Mouse (Mus musculus): ENCODE results near the gene Jade1.

DNA sequence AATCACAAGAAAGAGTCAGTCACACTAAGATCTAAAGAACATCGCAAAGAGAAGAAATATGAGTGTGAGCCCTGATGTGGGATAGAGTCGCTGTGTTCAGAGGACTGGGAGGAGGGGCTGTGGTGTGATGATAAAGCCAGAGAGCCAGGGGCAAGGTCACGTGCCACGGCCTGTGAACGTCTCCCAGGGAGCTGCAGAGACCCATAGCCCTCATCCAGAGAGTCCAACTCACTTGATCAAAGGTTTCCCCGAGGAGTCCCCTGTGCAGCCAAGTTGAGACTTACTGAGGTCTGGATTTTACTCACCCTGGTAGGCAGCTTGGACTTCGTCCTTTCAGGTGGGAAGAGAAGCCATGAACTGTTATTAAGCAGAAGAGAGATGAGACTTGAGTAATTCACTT is 21.9 kb upstream of the Jade1 start:
- TF ChIP-seq GATA1 (IDR thresholded peaks at IDR 0.05; ENCODE audit: borderline replicate concordance, low read length) (no peak), FLI1 (IDR thresholded peaks at IDR 0.05; ENCODE audit: low read length) (no peak)

Data from megakaryocyte, embryonic 14.5 days (primary cell).